Mouse (Mus musculus) retina, embryonic 14.5 days (tissue): ENCODE measurements at regions not wholly inside any gene's neighbourhood (a gene's known extent, or its start where the extent isn't known, plus 50 kb on each side); places are given as distances from the start of the nearest gene placed in this dataset.

Source experiments
- DNase-seq: peaks from one replicate; pipeline ENCODE4 v3.0.0-alpha.2; 2015; ENCODE audit warnings: low spot score

GRCm38 (mm10) chr1:39047316-39047715, 61.9 kb downstream of the Pdcl3 start:
- DNase-seq, result no peak

GRCm38 (mm10) chr1:39057304-39057703, 71.9 kb downstream of the Pdcl3 start:
- DNase-seq, result no peak

DNA sequence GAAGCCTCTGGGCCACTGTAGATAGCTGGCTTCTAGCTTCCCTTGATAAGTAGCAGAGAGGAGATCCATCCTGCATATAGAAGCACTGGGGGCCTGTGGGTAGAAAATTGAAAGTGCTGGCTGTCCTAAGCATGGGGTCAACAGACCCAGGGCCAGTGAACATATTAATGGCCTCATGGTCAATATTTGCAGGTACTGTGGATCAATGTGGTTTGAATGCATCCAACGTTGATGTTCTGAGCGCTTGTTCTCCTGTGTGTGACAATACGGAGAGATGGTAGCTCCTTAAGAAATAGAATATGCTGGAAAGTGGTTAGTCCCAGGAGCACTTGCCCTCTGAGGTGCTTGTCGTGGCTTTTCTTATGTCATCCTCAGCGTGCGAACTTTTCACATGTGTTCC, 77.1 kb downstream of the Pdcl3 start:
- DNase-seq, result no peak

DNA sequence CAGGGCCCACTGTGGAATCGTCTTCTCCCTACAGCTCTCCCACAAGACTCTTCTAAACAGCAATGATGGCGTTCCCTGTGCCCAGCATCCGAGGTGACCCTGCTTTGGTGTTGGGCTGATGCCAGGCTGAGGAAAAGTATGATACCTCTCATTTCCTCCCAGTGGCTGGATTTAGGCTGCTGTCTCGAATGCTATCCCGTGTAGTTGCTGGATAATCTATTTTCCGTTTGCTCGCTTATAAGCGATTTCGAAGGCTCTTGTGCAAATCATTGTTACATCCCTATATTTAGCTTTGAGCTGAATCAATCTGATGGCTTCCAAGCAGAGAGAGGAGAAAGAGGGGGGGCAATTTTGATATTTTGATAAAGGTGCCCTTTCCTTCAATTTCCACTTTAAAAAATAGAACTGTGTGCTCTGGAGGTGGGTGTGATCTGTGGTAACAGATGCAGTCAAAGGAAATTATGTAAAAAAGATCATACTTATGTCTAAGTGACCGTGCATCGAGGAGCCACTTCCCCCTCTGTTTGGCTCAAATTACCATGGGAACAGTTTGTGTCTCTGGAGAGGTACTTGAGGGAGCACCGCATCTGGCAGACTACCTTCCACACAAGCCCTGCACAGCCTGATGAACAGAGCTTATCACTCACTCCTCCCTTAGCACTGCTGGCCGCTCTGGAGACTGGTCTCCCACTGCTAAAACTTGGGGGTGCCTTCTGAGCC, 78.4 kb downstream of the Pdcl3 start:
- no peak for DNase-seq

- DNase-seq, result no peak
These were observed 79.4 kb downstream of the Pdcl3 start for GRCm38 (mm10) chr1:39064781-39065180.

GRCm38 (mm10) chr1:39067901-39068300, 82.5 kb downstream of the Pdcl3 start:
- DNase-seq, result no peak

DNA sequence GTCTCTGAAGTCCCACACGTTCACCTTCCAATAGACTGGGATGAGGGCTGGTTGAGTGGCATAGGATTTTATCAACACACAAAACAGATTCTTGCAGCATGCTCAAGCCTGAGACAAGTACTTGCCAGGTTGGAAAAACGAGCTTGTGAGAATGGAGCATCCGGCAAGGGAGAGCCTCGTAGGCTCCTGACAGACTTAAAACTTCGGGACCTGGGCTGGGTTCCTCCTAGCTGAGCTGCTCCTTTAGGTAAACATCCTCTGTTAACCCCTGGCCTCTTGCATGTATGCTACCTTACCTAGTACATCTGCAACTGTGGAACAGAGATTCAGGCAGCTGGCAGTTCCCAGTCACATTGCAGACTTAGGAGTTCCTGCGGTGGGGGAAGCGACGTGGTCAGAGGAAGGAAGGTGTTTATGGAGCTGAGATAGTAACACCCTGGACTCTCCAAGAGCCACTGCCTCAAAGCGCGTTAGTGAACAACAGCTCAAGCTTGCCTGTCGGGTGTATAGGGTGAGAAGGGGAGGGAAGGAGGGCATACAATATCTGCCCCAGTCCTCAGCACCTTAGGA, 83.8 kb downstream of the Pdcl3 start:
- no peak for DNase-seq

DNA sequence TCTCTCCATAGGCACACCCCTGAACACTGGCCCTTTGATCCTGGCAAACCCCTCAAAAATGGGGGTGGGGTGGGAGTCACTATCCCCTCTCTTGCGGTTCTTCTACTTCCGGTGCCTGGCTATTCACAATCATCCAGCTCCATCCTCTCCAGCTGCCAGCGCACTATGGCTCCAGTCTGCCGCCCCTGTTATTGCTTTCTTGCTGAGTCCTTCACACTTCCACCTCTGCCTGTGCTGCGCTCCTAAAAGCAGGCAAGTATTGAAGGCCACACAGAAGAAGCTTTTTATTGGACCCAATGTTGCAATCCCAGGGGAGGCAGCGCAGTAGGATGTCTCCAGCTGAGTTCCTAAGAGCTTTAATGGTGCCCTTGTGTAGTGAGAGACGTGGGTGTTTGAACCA, 84.3 kb downstream of the Pdcl3 start:
- DNase-seq, result no peak

DNA sequence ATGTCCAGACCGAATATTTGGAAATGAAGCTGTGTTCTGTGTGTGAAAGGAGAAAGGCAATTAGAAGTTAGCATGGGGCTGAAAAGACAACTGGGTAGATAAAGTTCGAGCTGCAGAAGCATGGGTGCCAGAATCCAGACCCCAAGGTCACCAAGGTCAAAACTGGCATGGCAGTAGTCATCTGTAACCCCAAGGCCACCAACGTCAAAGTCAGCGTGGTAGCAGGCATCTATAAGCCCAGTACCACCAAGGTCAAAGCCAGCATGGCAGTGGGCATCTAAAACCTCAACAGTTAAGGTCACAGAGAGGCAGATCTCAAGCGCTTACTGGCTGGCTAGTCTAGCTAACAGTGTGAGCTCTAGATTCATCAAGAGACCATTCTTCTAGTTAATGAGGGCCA, 90.6 kb downstream of the Pdcl3 start:
- DNase-seq, result no peak

DNA sequence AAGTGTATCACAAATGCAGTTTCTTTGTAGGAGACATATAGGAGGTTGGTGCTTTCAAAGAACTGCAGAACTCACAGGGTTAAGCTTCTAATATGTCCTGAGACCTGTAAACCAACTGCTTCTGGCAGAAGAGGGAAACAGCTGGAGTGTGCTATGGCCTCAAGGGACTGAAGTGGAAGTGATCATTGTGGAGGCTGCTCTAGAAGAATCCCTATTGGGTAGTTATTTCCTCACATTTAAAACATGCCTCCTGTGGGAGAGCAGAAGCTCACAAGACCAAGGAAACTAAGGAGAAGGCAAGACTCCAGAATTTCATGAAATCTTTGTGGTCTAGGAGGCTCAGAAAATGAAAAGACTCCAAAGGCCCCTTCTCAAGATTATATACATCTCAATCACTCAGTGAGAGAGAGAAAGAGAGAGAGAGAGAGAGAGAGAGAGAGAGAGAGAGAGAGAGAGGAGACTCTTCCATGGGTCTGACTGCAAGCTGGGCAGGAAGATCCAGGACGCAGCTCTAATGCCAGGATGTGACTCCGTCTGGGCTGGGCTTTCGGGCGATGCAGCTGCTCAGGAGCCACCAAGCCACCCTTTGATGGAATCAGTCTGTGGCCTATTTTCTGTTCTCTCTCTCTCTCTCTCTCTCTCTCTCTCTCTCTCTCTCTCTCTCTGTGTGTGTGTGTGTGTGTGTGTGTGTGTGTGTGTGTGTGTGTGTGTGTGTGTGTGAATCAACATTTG, 93.3 kb downstream of the Pdcl3 start:
- no peak for DNase-seq

DNA sequence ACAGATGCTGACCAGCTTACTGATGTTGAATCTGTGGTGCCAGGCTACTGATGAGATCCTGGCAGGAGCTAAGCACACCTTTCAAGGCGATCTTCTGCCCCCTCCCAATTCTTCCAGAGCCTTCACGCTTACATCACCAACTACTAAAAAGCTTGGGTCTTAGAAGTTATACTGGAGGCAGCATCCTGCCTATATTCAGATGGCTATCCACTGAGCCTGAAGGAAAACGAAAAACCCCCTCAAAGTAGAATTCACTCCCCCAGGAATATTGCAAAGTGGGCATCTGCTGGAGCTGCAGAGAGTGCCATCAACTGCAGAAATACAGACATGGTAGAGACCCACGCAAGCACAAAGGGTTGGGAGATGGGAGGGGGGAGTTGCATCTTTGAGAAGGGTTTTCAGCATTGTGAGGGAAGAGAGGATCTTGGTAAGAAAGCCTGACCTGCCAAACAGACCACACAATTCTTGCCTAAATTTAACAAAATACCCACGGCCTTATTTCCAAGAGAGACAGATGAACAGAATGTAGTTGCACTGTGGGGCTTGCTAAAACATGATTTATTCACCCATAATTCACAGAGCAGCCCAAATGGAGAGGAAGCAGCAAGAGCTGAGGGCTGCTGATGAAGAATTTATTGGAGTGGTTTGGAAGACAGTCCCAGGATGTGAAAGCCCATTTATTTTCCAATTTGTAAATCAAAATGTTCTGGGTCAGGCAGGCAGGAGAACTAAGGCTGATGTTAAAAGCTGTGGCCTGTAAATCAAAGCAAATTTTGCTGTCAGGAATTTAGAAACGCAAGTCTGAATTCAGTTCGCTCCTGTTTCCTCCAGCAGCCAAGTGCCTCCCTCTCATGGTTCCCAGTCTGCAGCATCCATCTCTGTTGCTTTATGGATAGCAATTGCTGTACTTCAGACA, 98.8 kb downstream of the Pdcl3 start:
- no peak for DNase-seq

GRCm38 (mm10) chr1:39086273-39086672, 100.9 kb downstream of the Pdcl3 start:
- no peak for DNase-seq

- DNase-seq, result no peak
These were observed 103.7 kb upstream of the Npas2 start for GRCm38 (mm10) chr1:39089875-39090274.

DNA sequence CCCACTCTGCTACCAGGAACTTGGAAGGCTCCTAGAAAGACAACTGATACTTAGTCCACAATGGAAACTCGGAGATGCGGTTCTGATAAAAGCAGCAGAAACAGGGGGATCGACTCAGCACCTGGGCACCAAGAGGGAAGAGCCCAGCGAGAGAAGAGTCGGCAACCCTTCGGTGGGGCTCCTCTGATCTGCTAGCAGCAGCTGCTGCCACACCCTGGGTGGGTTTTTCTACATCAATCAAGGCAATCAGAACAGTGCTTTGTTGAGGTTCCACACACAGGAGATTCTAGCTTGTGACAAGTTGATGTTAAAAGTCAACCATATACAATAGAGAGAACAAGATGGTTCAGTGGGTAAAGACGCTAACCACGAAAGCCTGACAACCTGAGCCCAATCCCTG, 102.4 kb upstream of the Npas2 start:
- DNase-seq, result no peak

- no peak for DNase-seq
These were observed 101.9 kb upstream of the Npas2 start for GRCm38 (mm10) chr1:39091638-39092037.

DNA sequence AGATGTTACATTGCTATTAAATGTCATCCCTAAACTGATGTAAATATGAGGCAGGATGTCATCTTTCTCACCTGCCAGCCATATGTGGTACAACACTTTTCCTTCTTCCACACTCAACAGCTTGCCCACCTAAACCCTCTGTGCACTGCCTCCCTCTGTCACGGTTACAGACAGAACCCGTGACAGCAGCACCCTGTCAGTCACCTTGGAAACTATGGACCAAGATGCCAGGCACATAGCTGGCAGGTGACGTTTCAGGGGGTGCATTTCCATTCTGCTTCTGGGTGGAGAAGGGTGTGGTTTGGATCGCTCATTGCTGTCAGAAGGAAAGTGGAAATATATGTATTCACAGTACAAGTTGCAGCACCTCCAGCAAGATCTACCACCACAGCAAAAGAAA, 100.2 kb upstream of the Npas2 start:
- DNase-seq, result no peak

DNA sequence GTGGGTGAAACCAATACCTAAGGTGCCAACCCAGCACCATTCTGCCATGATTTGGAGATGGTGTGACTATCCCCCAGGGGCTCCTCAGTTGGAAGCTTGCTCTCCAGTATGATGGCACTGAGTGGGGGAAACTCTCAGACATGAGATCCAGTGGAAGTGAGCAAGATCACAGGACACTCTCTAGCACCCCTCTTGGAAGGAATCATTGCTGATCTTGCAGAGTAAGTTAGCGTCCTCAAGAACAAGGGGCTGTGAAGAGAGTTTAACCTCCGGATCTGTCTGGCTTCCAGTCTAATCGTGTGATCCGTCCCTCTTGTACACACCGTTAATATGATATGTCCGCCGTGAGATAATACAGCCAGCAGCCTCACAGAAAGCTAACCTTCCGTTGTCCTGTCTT, 99.5 kb upstream of the Npas2 start:
- DNase-seq, result no peak

- DNase-seq, result no peak
These were observed 97.6 kb upstream of the Npas2 start for GRCm38 (mm10) chr1:39095901-39096300.

DNA sequence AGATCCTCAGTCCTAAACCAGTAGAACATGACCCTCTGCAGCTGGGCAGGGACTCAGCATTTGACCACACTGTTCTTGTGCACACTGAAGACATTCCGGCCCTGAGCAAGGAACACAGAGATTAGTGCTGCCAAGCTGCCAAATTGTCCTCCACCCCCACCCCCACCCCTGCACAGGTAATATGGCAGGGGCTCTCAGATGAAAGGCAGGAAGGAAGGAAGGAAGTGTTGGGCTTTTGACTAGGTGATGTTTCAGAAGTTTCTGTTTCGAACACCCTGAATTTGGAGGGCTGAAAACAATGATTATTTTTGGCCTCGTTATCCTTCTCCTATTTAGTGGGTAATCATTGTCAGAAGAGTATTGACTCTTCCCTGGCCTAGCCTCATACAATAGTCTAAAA, 96.8 kb upstream of the Npas2 start:
- no peak for DNase-seq

DNA sequence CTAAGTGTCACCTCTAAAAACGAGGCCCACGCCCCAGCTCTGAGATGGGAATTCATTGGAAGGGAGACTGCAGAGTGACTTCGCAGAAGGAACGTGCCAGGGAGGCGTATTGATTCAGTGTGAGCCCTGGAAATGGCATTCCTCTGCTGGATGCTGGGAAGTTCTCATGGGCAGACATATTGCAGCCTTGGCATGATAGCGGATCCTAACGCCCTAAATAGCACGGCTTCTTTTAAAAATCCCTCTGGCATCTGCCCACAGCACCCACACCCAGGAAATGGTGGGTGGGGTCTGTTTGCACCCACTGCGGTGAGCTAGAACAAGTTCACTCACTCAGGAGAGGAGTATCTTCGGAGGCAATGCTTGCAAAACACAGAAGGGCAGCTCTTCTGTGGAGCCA, 96.0 kb upstream of the Npas2 start:
- no peak for DNase-seq

- DNase-seq, result no peak
These were observed 95.4 kb upstream of the Npas2 start for GRCm38 (mm10) chr1:39098154-39098553.

GRCm38 (mm10) chr1:39099246-39099645, 94.3 kb upstream of the Npas2 start:
- DNase-seq, result no peak
